Mouse (Mus musculus) lung, postnatal 0 days (tissue): ENCODE measurements around the gene Hacl1. TPM values are rescaled to one million over a fixed set of nuclear protein-coding genes. Genes with fewer than 3 reads are reported as not detected.
A peak's percentile ranks its signal among the peaks of the same experiment; 100 is the strongest.

ENCODE experiments used
- ATAC-seq: fragments of 200-750 bp; cut with Nextera tagmentation; 2 replicates; pipeline ENCODE4 v1.8.0; 2017; ENCODE audit warnings: moderate library complexity
- DNase-seq: peaks from one replicate; pipeline ENCODE4 v3.0.0-alpha.2; 2016; ENCODE audit warnings: low spot score
- H3K27ac ChIP-seq: fragments of 300-500 bp; sonication (generic); 2 replicates; pipeline ENCODE4 v1.5.1; 2014; ENCODE audit warnings: antibody characterized with exemption, mild to moderate bottlenecking, low read length, mixed read lengths
- H3K27me3 ChIP-seq: fragments of 300-500 bp; sonication (generic); replicated peaks from 2 replicates; pipeline ENCODE4 v1.6.1; 2014; ENCODE audit warnings: low read length, mixed read lengths; ENCODE audit not compliant: insufficient read depth
- H3K36me3 ChIP-seq: fragments of 300-500 bp; sonication (generic); 2 replicates; pipeline ENCODE4 v1.6.1; 2014; ENCODE audit warnings: low read length, mixed read lengths; ENCODE audit not compliant: insufficient read depth
- H3K4me1 ChIP-seq: fragments of 300-500 bp; sonication (generic); 2 replicates; pipeline ENCODE4 v1.6.1; 2014; ENCODE audit warnings: antibody characterized with exemption, low read depth, low read length, mixed read lengths; ENCODE audit not compliant: insufficient read depth
- H3K4me2 ChIP-seq: fragments of 300-500 bp; sonication (generic); replicated peaks from 2 replicates; pipeline ENCODE4 v1.6.1; 2014; ENCODE audit warnings: low read depth, mild to moderate bottlenecking, low read length, moderate library complexity, mixed read lengths
- H3K4me3 ChIP-seq: fragments of 300-500 bp; sonication (generic); 2 replicates; pipeline ENCODE4 v1.5.1; 2014; ENCODE audit warnings: low read depth, low read length
- H3K9ac ChIP-seq: fragments of 300-500 bp; sonication (generic); replicated peaks from 2 replicates; pipeline ENCODE4 v1.6.1; 2014; ENCODE audit warnings: low read depth, mild to moderate bottlenecking
- H3K9me3 ChIP-seq: fragments of 300-500 bp; sonication (generic); 2 replicates; pipeline ENCODE4 v1.6.1; 2016; ENCODE audit warnings: low read length, mixed read lengths
- CTCF ChIP-seq: IDR thresholded peaks from 2 replicates; pipeline ENCODE4 v1.5.1; 2016; ENCODE audit warnings: antibody characterized with exemption, mild to moderate bottlenecking
- EP300 ChIP-seq: IDR thresholded peaks from 2 replicates; pipeline ENCODE4 v1.6.1; 2016; ENCODE audit warnings: antibody characterized with exemption, mild to moderate bottlenecking, control low read depth
- WGBS: fragments of 180-500 bp; shearing (Covaris S2); extraction: QIAGEN DNeasy Blood & Tissue Kit; methylation state at CpG from one replicate; pipeline ENCODE4 v1.1.7; 2014; 5-methylcytosine and 5-hydroxymethylcytosine counted together
- polyA plus RNA-seq: library from polyadenylated mRNA; unstranded; fragments of >200 nt; fragmentation: Nextera tagmentation; extraction: Ambion mirVana; gene quantifications from 2 replicates; pipeline ENCODE4 v1.2.1, GENCODE M21; 2015

The Hacl1 gene
- polyA plus RNA-seq, 1 experiment from 2014 or later: 13.2 TPM

DNA sequence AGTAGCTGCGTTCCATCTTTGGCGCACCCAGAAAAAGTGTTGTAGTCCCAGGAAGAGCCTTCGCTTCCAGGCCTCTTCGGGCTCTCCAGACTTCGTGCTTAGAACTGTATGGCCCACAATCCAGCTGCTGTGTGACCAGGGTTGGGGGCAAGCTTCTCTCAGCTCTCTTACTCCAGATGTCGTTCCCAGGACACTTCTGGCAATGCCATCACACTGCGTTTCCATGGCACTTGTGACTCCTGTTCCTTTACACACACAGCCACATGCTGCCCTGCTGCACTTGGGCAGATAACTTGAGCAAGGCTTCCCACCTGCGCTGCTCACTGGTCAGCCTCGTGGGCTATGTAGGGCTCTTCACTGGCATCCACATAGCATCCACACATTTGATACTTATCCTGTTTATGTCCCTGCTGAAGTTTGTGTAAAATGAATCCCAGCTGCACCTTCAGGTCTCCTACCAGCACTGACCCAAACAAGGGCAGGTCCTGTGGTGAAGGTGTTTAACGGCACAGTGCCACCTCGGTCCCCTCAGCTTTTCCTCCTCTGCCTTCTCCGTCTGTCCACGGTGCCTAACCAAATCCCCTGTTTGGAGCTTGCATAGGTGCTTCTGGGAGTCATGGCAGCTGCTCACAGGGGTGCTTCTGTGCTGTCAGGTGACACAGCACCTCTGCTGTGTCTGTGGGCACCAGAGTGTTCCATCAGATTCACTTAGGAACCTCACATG is 22.5 kb upstream of the Hacl1 start:
- ATAC-seq (no peak), DNase-seq (no peak)
- H3K4me2 ChIP-seq: no peak overlapping the region
- H3K4me1 ChIP-seq: peaks cover 32% of the 10 kb centered on the region
- WGBS: 64% methylated on average over 13 of the region's 13 CpGs
- H3K4me3 ChIP-seq: no peak overlapping the region
- H3K27me3 ChIP-seq: no peaks in the 10 kb centered on the region
- H3K9ac ChIP-seq: no peak overlapping the region
- no peaks in the 10 kb centered on the region for H3K9me3 ChIP-seq
- H3K36me3 ChIP-seq: peaks cover 11% of the 10 kb centered on the region; the same call in 1 of the 2 replicates
- peak overlapping the region; percentile 87 for H3K27ac ChIP-seq
- TF ChIP-seq EP300: no peak
- no peak for TF ChIP-seq CTCF

DNA sequence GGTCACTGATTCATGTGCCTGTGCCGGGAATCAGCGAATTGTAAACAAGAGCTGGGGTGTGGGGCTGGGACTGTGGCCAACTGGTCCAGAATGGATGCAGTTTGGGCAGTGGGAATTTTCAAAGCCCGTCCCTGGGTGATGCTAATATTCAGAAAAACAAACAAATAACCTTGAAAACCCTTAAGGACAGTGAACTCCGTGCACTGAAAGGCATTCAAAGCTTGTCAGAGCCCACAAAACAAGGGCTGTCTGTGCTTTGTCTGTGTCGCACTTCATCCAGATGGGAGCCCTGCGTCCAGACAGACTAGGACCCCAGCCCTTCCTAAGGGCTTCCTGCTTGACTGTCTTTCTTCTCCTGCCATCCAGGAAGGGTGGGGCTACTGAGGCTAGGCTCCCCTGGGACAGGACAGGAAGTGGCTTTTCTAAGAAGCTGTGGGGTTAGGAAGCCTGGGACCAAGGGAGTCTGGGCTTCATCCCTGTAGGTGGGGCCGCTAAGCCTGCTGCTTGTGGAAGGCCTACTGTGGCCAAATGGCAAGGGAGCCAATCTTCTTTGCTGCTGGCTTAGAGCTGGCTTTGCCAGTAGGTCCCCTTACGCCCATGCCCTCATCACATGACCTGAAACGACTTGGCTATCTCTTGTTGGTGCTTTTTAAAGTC is 21.6 kb upstream of the Hacl1 start:
- ATAC-seq (peak; percentile 82), DNase-seq (peak; percentile 85)
- no peaks in the 10 kb centered on the region for H3K27me3 ChIP-seq
- TF ChIP-seq EP300 (peak; percentile 81), CTCF (peak; percentile 32; the same call in 1 of the 2 replicates)
- peaks cover 32% of the 10 kb centered on the region for H3K4me1 ChIP-seq
- H3K36me3 ChIP-seq: peaks cover 11% of the 10 kb centered on the region; the same call in 1 of the 2 replicates
- no peak overlapping the region for H3K9ac ChIP-seq
- no peaks in the 10 kb centered on the region for H3K9me3 ChIP-seq
- WGBS: 27% methylated on average over 9 of the region's 9 CpGs
- H3K4me3 ChIP-seq: no peak overlapping the region; the same call in 1 of the 2 replicates
- peak overlapping the region; percentile 67; the same call in 1 of the 2 replicates for H3K4me2 ChIP-seq
- peak overlapping the region; percentile 87 for H3K27ac ChIP-seq

DNA sequence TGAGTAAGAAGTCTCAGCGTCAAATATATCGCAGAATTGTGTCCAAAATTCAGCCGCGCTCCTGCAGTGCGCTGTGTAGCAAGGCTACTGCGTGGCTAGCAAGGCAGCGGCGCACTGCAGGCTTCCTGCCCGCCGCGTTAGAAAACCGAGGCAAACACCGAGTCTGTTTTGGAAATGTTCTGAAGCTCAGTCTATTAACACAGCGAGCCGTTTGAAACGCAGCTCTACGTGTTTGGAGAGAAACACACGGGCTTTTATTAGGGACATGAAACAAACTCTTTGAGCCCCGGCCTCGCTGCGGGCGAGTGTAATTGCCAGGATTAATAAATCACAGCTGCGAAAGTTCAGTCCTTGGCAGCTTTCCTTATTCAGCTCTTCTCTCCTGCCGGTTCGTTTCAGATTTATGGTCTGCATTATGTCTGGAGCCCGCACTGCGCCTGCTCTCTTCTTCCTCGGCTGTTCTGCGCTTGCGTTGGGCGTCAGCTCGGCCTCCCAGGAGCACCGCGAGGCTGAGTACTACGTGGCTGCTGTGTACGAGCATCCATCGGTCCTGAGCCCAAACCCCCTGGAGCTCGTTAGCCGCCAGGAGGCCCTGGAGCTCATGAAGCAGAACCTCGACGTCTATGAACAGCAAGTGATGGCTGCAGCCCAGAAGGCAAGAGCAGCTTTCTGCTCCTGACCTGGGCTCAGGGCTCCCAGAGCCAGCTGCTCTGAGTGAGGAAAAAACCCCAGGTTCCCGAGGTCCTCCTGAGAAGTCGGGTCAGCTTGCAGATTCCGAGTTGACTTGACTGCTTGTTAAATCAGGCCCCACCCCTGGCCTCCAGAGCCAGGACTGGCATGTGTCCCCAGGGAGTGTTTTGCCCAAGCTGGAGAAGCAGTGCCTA is 20.8 kb upstream of the Hacl1 start:
- DNase-seq (peak; percentile 87), ATAC-seq (peak; percentile 78)
- Histone ChIP-seq H3K27ac (peak overlapping the region; percentile 87), H3K9me3 (no peaks in the 10 kb centered on the region), H3K27me3 (no peaks in the 10 kb centered on the region), H3K4me3 (peak overlapping the region; percentile 41), H3K36me3 (peaks cover 5% of the 10 kb centered on the region; the same call in 1 of the 2 replicates), H3K4me1 (peaks cover 32% of the 10 kb centered on the region), H3K4me2 (peak overlapping the region; percentile 67), H3K9ac (peak overlapping the region; percentile 48)
- peak; percentile 53 for TF ChIP-seq CTCF
- TF ChIP-seq EP300: no peak
- 4% methylated on average over 44 of the region's 44 CpGs for WGBS

DNA sequence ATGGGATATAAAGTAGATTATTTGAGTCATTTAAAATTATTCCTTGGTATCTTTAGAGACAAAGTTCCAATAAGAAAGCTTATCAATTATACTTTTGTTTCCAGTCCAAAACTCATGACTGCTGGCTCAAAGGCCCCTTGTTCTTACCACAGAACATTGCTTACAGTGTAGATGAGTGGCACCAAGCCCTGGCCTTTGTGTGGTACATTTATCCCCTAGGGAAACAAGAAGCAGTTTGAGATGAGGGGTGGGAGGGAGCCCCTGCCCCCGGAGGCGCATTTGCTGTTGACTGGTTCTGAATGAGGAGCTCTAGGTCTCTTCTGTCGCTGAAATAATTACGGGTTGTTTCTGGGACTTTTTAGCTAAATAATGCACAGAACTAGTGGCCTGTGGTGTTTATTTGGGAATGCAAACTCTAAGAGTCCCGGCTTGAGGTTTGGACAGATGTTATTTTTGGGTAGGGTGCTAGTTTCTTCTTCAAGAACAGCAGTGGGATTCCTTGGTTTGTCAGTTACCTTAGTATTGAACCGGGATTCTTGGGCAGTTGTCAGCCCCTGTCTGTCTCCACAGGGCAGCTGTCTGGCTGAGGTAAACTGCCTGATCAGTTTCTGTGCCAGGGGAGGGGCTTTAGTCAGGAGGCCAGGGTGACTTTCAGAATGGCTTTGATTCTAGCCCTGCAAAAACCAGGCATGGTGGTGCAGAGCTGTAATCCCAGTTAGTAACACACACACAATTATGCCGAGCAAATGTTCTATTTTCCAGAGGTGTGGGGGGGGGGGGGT is 19.4 kb upstream of the Hacl1 start:
- ATAC-seq: no peak
- no peak for DNase-seq

DNA sequence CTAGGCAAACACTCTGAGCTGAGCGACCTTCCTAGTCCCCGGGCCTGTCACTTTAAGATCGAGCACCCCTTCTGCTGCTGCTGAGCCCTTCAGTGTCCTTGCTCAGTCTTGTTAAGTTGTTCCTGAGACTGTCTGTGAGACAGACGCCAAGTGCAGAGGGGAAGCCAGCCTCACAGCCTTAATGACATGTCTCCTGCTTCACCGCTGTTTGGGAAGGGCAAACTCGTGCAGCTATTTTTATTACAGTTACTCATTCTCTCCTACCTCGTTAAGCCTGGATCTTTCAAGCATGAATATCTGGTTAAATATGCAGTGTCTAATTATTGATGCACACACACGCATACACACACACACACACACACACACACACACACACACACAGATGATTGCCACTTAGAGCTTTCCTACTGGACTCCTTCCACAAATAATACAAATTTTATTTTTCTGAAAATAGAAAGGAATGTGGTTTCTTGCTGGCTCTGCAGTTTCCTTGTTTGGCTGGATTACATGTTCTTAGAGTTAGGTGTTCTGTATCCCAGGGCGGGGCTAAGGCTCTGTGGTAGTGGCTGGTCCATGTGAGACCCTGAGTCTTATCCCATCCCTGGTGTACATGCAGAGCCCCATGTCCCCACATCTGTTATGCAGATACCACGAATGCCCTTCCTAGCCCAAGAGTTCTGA is 18.6 kb upstream of the Hacl1 start:
- Histone ChIP-seq H3K4me1 (peaks cover 27% of the 10 kb centered on the region), H3K27me3 (no peaks in the 10 kb centered on the region), H3K36me3 (no peaks in the 10 kb centered on the region), H3K4me3 (no peak overlapping the region), H3K4me2 (no peak overlapping the region), H3K9me3 (no peaks in the 10 kb centered on the region), H3K27ac (0 out of 2 replicates have a peak overlapping the region, but pooled peaks have one; percentile 40), H3K9ac (no peak overlapping the region)
- 40% methylated on average over 10 of the region's 10 CpGs for WGBS
- no peak for ATAC-seq
- TF ChIP-seq EP300: 0 out of 2 replicates have a peak, but pooled peaks have one; percentile 8
- TF ChIP-seq CTCF: no peak
- peak; percentile 70 for DNase-seq

More for the DNA sequence above, 19.4 kb upstream of the Hacl1 start:
- TF ChIP-seq CTCF (no peak), EP300 (no peak)
- H3K9me3 ChIP-seq: no peaks in the 10 kb centered on the region
- H3K4me3 ChIP-seq: no peak overlapping the region
- H3K9ac ChIP-seq: no peak overlapping the region
- no peak overlapping the region for H3K4me2 ChIP-seq
- WGBS: 76% methylated on average over 7 of the region's 7 CpGs
- no peaks in the 10 kb centered on the region for H3K27me3 ChIP-seq
- H3K36me3 ChIP-seq: no peaks in the 10 kb centered on the region
- H3K4me1 ChIP-seq: peaks cover 32% of the 10 kb centered on the region
- no peak overlapping the region for H3K27ac ChIP-seq
